Mouse (Mus musculus) liver, embryonic 14.5 days (tissue): Measurements from ENCODE around the gene Adra1b.

ENCODE experiments used
- CTCF ChIP-seq: IDR thresholded peaks from 2 replicates; pipeline ENCODE4 v1.5.1; 2016; ENCODE audit warnings: antibody characterized with exemption, low read depth, control low read depth
- EP300 ChIP-seq: IDR thresholded peaks from 2 replicates; pipeline ENCODE4 v1.6.1; 2016; ENCODE audit warnings: antibody characterized with exemption, low read depth

- no peak for TF ChIP-seq CTCF
- no peak for TF ChIP-seq EP300
These were observed 16.5 kb downstream of the Adra1b start for GRCm38 (mm10) chr11:43884521-43884920.
